Mouse (Mus musculus): Measurements from ENCODE around the gene Dnah2.

Dnah2 gene

GRCm38 (mm10) chr11:69576307-69576706 lies 27.4 kb upstream of the Dnah2 start:
- in situ Hi-C loops (cut with MboI; ENCODE audit: low pct_unique_long_range_greater_than_20kb in 1 of 2, low sequenced_read_pairs in 2 of 2, unreplicated experiment in 1 of 2): loop anchor here in 1 of 2 experiments (5.0 kb wide), 1 partner anchor 34 kb away; no protein-coding TSS in a partner anchor

- in situ Hi-C loops (cut with MboI; ENCODE audit: low pct_unique_long_range_greater_than_20kb in 1 of 2, low sequenced_read_pairs in 2 of 2, unreplicated experiment in 1 of 2): loop anchor here in 1 of 2 experiments (5.0 kb wide), 1 partner anchor 33 kb away; no protein-coding TSS in a partner anchor
These were observed 26.3 kb upstream of the Dnah2 start for GRCm38 (mm10) chr11:69575220-69575619.

- in situ Hi-C loops (cut with MboI; ENCODE audit: low pct_unique_long_range_greater_than_20kb in 1 of 2, low sequenced_read_pairs in 2 of 2, unreplicated experiment in 1 of 2): no loop called here
These were observed 16.2 kb upstream of the Dnah2 start for GRCm38 (mm10) chr11:69565131-69565530.

- in situ Hi-C loops (cut with MboI; ENCODE audit: low pct_unique_long_range_greater_than_20kb in 1 of 2, low sequenced_read_pairs in 2 of 2, unreplicated experiment in 1 of 2): no loop called here
These were observed 15.5 kb upstream of the Dnah2 start for GRCm38 (mm10) chr11:69564391-69564790.

GRCm38 (mm10) chr11:69563373-69563772 lies 14.5 kb upstream of the Dnah2 start:
- in situ Hi-C loops (cut with MboI; ENCODE audit: low pct_unique_long_range_greater_than_20kb in 1 of 2, low sequenced_read_pairs in 2 of 2, unreplicated experiment in 1 of 2): no loop called here

- in situ Hi-C loops (cut with MboI; ENCODE audit: low pct_unique_long_range_greater_than_20kb in 1 of 2, low sequenced_read_pairs in 2 of 2, unreplicated experiment in 1 of 2): no loop called here
These were observed 12.3 kb upstream of the Dnah2 start for GRCm38 (mm10) chr11:69560896-69561854.

GRCm38 (mm10) chr11:69559851-69560765 lies 11.2 kb upstream of the Dnah2 start, which contains the start of gene Efnb3:
Gene Efnb3 (minus strand): TSS chr11:69560205.
- in situ Hi-C loops (cut with MboI; ENCODE audit: low pct_unique_long_range_greater_than_20kb in 1 of 2, low sequenced_read_pairs in 2 of 2, unreplicated experiment in 1 of 2): no loop called here

- in situ Hi-C loops (cut with MboI; ENCODE audit: low pct_unique_long_range_greater_than_20kb in 1 of 2, low sequenced_read_pairs in 2 of 2, unreplicated experiment in 1 of 2): no loop called here
These were observed 10.3 kb upstream of the Dnah2 start for GRCm38 (mm10) chr11:69559183-69559582.

- in situ Hi-C loops (cut with MboI; ENCODE audit: low pct_unique_long_range_greater_than_20kb in 1 of 2, low sequenced_read_pairs in 2 of 2, unreplicated experiment in 1 of 2): no loop called here
These were observed 9.8 kb upstream of the Dnah2 start for GRCm38 (mm10) chr11:69558756-69559155.

GRCm38 (mm10) chr11:69557381-69557958 lies 8.6 kb upstream of the Dnah2 start:
- in situ Hi-C loops (cut with MboI; ENCODE audit: low pct_unique_long_range_greater_than_20kb in 1 of 2, low sequenced_read_pairs in 2 of 2, unreplicated experiment in 1 of 2): no loop called here

GRCm38 (mm10) chr11:69554539-69555140 lies 5.7 kb upstream of the Dnah2 start:
- in situ Hi-C loops (cut with MboI; ENCODE audit: low pct_unique_long_range_greater_than_20kb in 1 of 2, low sequenced_read_pairs in 2 of 2, unreplicated experiment in 1 of 2): no loop called here

GRCm38 (mm10) chr11:69553341-69553721 lies 4.4 kb upstream of the Dnah2 start:
- in situ Hi-C loops (cut with MboI; ENCODE audit: low pct_unique_long_range_greater_than_20kb in 1 of 2, low sequenced_read_pairs in 2 of 2, unreplicated experiment in 1 of 2): no loop called here

- in situ Hi-C loops (cut with MboI; ENCODE audit: low pct_unique_long_range_greater_than_20kb in 1 of 2, low sequenced_read_pairs in 2 of 2, unreplicated experiment in 1 of 2): no loop called here
These were observed 3.9 kb upstream of the Dnah2 start for GRCm38 (mm10) chr11:69552622-69553340.

- in situ Hi-C loops (cut with MboI; ENCODE audit: low pct_unique_long_range_greater_than_20kb in 1 of 2, low sequenced_read_pairs in 2 of 2, unreplicated experiment in 1 of 2): no loop called here
These were observed 2.4 kb upstream of the Dnah2 start for GRCm38 (mm10) chr11:69551310-69551709.

GRCm38 (mm10) chr11:69547071-69547470 lies 1.8 kb downstream of the Dnah2 start:
- in situ Hi-C loops (cut with MboI; ENCODE audit: low pct_unique_long_range_greater_than_20kb in 1 of 2, low sequenced_read_pairs in 2 of 2, unreplicated experiment in 1 of 2): loop anchor here (10.0 kb wide), 2 partner anchors 68 to 168 kb away; partner anchors contain the start of gene Shbg (in 1 of the 2)

- in situ Hi-C loops (cut with MboI; ENCODE audit: low pct_unique_long_range_greater_than_20kb in 1 of 2, low sequenced_read_pairs in 2 of 2, unreplicated experiment in 1 of 2): loop anchor here (10.0 kb wide), 2 partner anchors 68 to 168 kb away; partner anchors contain the start of gene Shbg (in 1 of the 2)
These were observed 2.4 kb downstream of the Dnah2 start for GRCm38 (mm10) chr11:69546423-69547053.

GRCm38 (mm10) chr11:69545957-69546356 lies 3.0 kb downstream of the Dnah2 start:
- in situ Hi-C loops (cut with MboI; ENCODE audit: low pct_unique_long_range_greater_than_20kb in 1 of 2, low sequenced_read_pairs in 2 of 2, unreplicated experiment in 1 of 2): loop anchor here (10.0 kb wide), 2 partner anchors 69 to 169 kb away; partner anchors contain the start of gene Shbg (in 1 of the 2)

Data from mouse embryonic stem cell (cell line).